ENCODE assay signal across 9 mouse cellular contexts in genomic region chr9:75312008-75312407, GRCm38 (mm10). TPM values are rescaled to one million over a fixed set of nuclear protein-coding genes. Genes with fewer than 3 reads are reported as not detected.
DNase-seq lines count a peak whose midpoint lies in the region; ATAC-seq and TF ChIP-seq lines count a peak whose summit lies in the region.
"Had no signal": no experiment of that assay in that cellular context is flagged by ENCODE, and none has a peak within 500 bp of the region (broad histone marks: within the 10 kb centered on the region; RNA-seq: fewer than 3 reads in every experiment).

No protein-coding gene starts in this region.

- peak; percentile 84 to 85 for DNase-seq in B cell, adult 2 months
- DNase-seq in cerebellum, adult 11-12 months: peak; percentile 87
- DNase-seq in gastrocnemius, adult 2 months: peak; percentile 76
- peak; percentile 48 to 83 for DNase-seq in layer of hippocampus, adult 8-10 months (ENCODE audit: low spot score in 2 of 2)
- DNase-seq in lung, postnatal 4 days: peak; percentile 42 to 78
- peak; percentile 20 to 77 for DNase-seq in spleen, adult 18-20 months

- H3K4me3 ChIP-seq in E14TG2a.4 (replicated peaks; ENCODE audit: low read length): no peak overlapping the region
- no peak overlapping the region for H3K4me3 ChIP-seq in gastrocnemius, adult 2 months
- H3K4me3 ChIP-seq: limb, embryonic 13.5 days had no signal

- H3K36me3 ChIP-seq in E14TG2a.4 (ENCODE audit: insufficient read depth, low read length): no peaks in the 10 kb centered on the region
- H3K36me3 ChIP-seq: limb, embryonic 13.5 days had no signal

- ATAC-seq in erythroid progenitor cell, adult 5-6 weeks (replicated peaks; ENCODE audit: low FRiP score, poor library complexity, severe bottlenecking): no peak

- intact Hi-C loops in gastrocnemius, adult 2 months (cut with DNase I): no loop called here

- peaks cover 18% of the 10 kb centered on the region for H3K27me3 ChIP-seq in E14TG2a.4 (ENCODE audit: insufficient read depth, low read length)
- H3K27me3 ChIP-seq: limb, embryonic 13.5 days had no signal

- H3K4me1 ChIP-seq in E14TG2a.4 (replicated peaks; ENCODE audit: low read depth, low read length): peaks cover 21% of the 10 kb centered on the region

- peak; percentile 99 for TF ChIP-seq CTCF in E14TG2a.4 (conservative IDR thresholded peaks at IDR 0.05; ENCODE audit: low read length)
- TF ChIP-seq CTCF in gastrocnemius, adult 2 months (IDR thresholded peaks at IDR 0.05): peak; percentile 98

- no peak overlapping the region for H3K27ac ChIP-seq in gastrocnemius, adult 2 months
- H3K27ac ChIP-seq: limb, embryonic 13.5 days had no signal

- no peaks in the 10 kb centered on the region for H3K9me3 ChIP-seq in E14TG2a.4 (ENCODE audit: low read length)
- H3K9me3 ChIP-seq: limb, embryonic 13.5 days had no signal

RNA-seq across cellular contexts. Expression of gene Gnb5, which starts 5.9 kb away (rescaled TPM):
- 10 to 100 TPM in 1 of 2 experiments, 1 to 10 TPM in 1; 7.6 to 15.4 TPM for total RNA-seq in gastrocnemius, adult 2 months (2021)
- total RNA-seq in layer of hippocampus, adult 8-10 months (2022): 100 to 1,000 TPM; 110 to 135 (median 125) TPM
- not detected in 2 replicates for total RNA-seq in erythroid progenitor cell, adult 5-6 weeks (2015; ENCODE audit: low replicate concordance)
- total RNA-seq in erythroid progenitor cell, adult 5-6 weeks (2017; ENCODE audit: low replicate concordance): 1.5 TPM in 1 of 2 replicates, not detected in the other

RNA-seq across cellular contexts. Expression of gene Bcl2l10, which starts 35.5 kb away (rescaled TPM):
- total RNA-seq in gastrocnemius, adult 2 months (2021): not detected
- total RNA-seq in layer of hippocampus, adult 8-10 months (2022): under 1 TPM in 2 of 4 experiments, not detected in 2; 0.39 to 0.43 TPM
- not detected in 2 replicates for total RNA-seq in erythroid progenitor cell, adult 5-6 weeks (2015; ENCODE audit: low replicate concordance)
- not detected in 2 replicates for total RNA-seq in erythroid progenitor cell, adult 5-6 weeks (2017; ENCODE audit: low replicate concordance)
